Mouse (Mus musculus): ENCODE measurements around the gene Nr5a1. TPM values are rescaled to one million over a fixed set of nuclear protein-coding genes. Genes with fewer than 3 reads are reported as not detected.

Gene Nr5a1
- polyA plus RNA-seq, 1 experiment, result 15.1 TPM

- Histone ChIP-seq H3K27ac (ENCODE audit: insufficient read depth, low read length) (no peak overlapping the region), H3K4me1 (ENCODE audit: control insufficient read depth, insufficient read depth, insufficient read length) (no peaks in the 10 kb centered on the region), H3K4me3 (ENCODE audit: extremely low read depth, insufficient read depth, insufficient read length) (no peak overlapping the region), H3K27me3 (ENCODE audit: control insufficient read depth, insufficient read depth, low read length) (peaks cover 2% of the 10 kb centered on the region; the same call in 1 of the 2 replicates), H3K36me3 (ENCODE audit: control insufficient read depth, insufficient read depth, low read length) (no peaks in the 10 kb centered on the region)
- DNase-seq (ENCODE audit: low read depth in 1 of 2, low spot score in 2 of 2), result no peak
- 73% methylated on average over 10 of the region's 10 CpGs for WGBS
- TF ChIP-seq POLR2A (IDR thresholded peaks at IDR 0.05; ENCODE audit: low read depth, low read length) (no peak), CTCF (IDR thresholded peaks at IDR 0.05; ENCODE audit: extremely low read depth, insufficient read depth, insufficient read length, insufficient replicate concordance) (no peak)
Measured at GRCm38 (mm10) chr2:38652565-38653292, 61.6 kb downstream of the Nr5a1 start.

DNA sequence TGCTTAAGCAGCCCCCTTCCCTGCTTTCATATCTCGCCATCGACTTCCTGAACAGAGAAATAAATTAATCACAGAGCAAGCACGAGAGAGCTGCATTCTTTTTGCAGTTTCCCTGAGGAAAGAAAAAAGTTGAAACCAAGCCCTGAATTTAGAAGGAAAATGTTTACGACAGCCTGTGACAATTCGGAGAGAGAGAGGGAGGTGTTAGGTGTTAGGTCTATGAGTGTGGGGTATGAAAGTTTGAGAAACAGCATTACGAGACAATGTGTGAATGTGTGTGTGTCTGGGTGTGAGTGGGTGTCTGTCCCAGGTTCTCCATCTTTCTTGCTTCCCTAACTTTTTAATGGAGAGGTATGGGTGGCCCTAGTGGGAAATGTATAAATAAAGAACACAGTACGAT is 62.2 kb downstream of the Nr5a1 start:
- H3K4me1 ChIP-seq (ENCODE audit: control insufficient read depth, insufficient read depth, insufficient read length), result no peaks in the 10 kb centered on the region

GRCm38 (mm10) chr2:38650340-38650739 is 64.0 kb downstream of the Nr5a1 start:
- 84% methylated on average over 1 of the region's 1 CpGs for WGBS
- H3K4me1 ChIP-seq (ENCODE audit: control insufficient read depth, insufficient read depth, insufficient read length), result no peaks in the 10 kb centered on the region
- no peak for TF ChIP-seq POLR2A (IDR thresholded peaks at IDR 0.05; ENCODE audit: low read depth, low read length)
- TF ChIP-seq CTCF (IDR thresholded peaks at IDR 0.05; ENCODE audit: extremely low read depth, insufficient read depth, insufficient read length, insufficient replicate concordance), result no peak
- no peak for DNase-seq (ENCODE audit: low read depth in 1 of 2, low spot score in 2 of 2)
- H3K36me3 ChIP-seq (ENCODE audit: control insufficient read depth, insufficient read depth, low read length), result no peaks in the 10 kb centered on the region
- H3K27me3 ChIP-seq (ENCODE audit: control insufficient read depth, insufficient read depth, low read length), result no peaks in the 10 kb centered on the region
- H3K27ac ChIP-seq (ENCODE audit: insufficient read depth, low read length), result no peak overlapping the region
- no peak overlapping the region for H3K4me3 ChIP-seq (ENCODE audit: extremely low read depth, insufficient read depth, insufficient read length)

More for the DNA sequence above, 62.2 kb downstream of the Nr5a1 start:
- WGBS, result 76% methylated on average over 7 of the region's 7 CpGs
- Histone ChIP-seq H3K36me3 (ENCODE audit: control insufficient read depth, insufficient read depth, low read length) (no peaks in the 10 kb centered on the region), H3K27me3 (ENCODE audit: control insufficient read depth, insufficient read depth, low read length) (peaks cover 1% of the 10 kb centered on the region; the same call in 1 of the 2 replicates), H3K27ac (ENCODE audit: insufficient read depth, low read length) (no peak overlapping the region), H3K4me3 (ENCODE audit: extremely low read depth, insufficient read depth, insufficient read length) (no peak overlapping the region)
- no peak for DNase-seq (ENCODE audit: low read depth in 1 of 2, low spot score in 2 of 2)
- TF ChIP-seq POLR2A (IDR thresholded peaks at IDR 0.05; ENCODE audit: low read depth, low read length) (no peak), CTCF (IDR thresholded peaks at IDR 0.05; ENCODE audit: extremely low read depth, insufficient read depth, insufficient read length, insufficient replicate concordance) (no peak)

DNA sequence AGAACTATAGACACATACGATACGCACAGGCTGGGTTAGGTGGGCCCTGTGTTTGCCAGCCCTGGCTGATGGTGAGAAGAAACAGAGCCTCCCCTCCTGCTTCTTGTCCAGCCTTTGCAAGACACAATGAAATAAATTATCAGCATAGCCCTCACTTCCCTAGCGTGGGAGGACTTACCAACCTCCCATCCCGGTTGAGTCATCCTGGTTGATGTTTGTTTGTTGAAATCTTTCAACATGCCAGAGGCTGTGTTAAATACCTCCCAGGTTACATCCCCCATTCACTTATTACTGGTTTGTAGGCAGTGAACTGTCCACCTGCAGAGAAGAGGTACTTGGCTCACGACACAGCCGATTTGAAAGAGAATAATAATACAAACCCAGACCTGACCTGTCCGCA is 66.7 kb downstream of the Nr5a1 start:
- Histone ChIP-seq H3K4me3 (ENCODE audit: extremely low read depth, insufficient read depth, insufficient read length) (no peak overlapping the region), H3K27ac (ENCODE audit: insufficient read depth, low read length) (no peak overlapping the region), H3K4me1 (ENCODE audit: control insufficient read depth, insufficient read depth, insufficient read length) (peaks cover 3% of the 10 kb centered on the region; the same call in 1 of the 2 replicates), H3K27me3 (ENCODE audit: control insufficient read depth, insufficient read depth, low read length) (no peaks in the 10 kb centered on the region), H3K36me3 (ENCODE audit: control insufficient read depth, insufficient read depth, low read length) (no peaks in the 10 kb centered on the region)
- TF ChIP-seq POLR2A (IDR thresholded peaks at IDR 0.05; ENCODE audit: low read depth, low read length), result no peak
- no peak for TF ChIP-seq CTCF (IDR thresholded peaks at IDR 0.05; ENCODE audit: extremely low read depth, insufficient read depth, insufficient read length, insufficient replicate concordance)
- no peak for DNase-seq (ENCODE audit: low read depth in 1 of 2, low spot score in 2 of 2)
- WGBS, result 92% methylated on average over 7 of the region's 7 CpGs

GRCm38 (mm10) chr2:38647201-38647606 is 67.1 kb downstream of the Nr5a1 start:
- Histone ChIP-seq H3K36me3 (ENCODE audit: control insufficient read depth, insufficient read depth, low read length) (no peaks in the 10 kb centered on the region), H3K27me3 (ENCODE audit: control insufficient read depth, insufficient read depth, low read length) (no peaks in the 10 kb centered on the region), H3K27ac (ENCODE audit: insufficient read depth, low read length) (no peak overlapping the region), H3K4me3 (ENCODE audit: extremely low read depth, insufficient read depth, insufficient read length) (no peak overlapping the region), H3K4me1 (ENCODE audit: control insufficient read depth, insufficient read depth, insufficient read length) (peaks cover 3% of the 10 kb centered on the region; the same call in 1 of the 2 replicates)
- no peak for DNase-seq (ENCODE audit: low read depth in 1 of 2, low spot score in 2 of 2)
- WGBS, result 82% methylated on average over 8 of the region's 8 CpGs
- TF ChIP-seq POLR2A (IDR thresholded peaks at IDR 0.05; ENCODE audit: low read depth, low read length), result no peak
- TF ChIP-seq CTCF (IDR thresholded peaks at IDR 0.05; ENCODE audit: extremely low read depth, insufficient read depth, insufficient read length, insufficient replicate concordance), result no peak

- 1% methylated on average over 3 of the region's 3 CpGs for WGBS
- no peak for TF ChIP-seq POLR2A (IDR thresholded peaks at IDR 0.05; ENCODE audit: low read depth, low read length)
- TF ChIP-seq CTCF (IDR thresholded peaks at IDR 0.05; ENCODE audit: extremely low read depth, insufficient read depth, insufficient read length, insufficient replicate concordance), result peak; percentile 42; the same call in 1 of the 2 replicates
- DNase-seq (ENCODE audit: low read depth in 1 of 2, low spot score in 2 of 2), result peak in 1 of 2 experiments; percentile 48
- H3K4me3 ChIP-seq (ENCODE audit: extremely low read depth, insufficient read depth, insufficient read length), result no peak overlapping the region
- peaks cover 3% of the 10 kb centered on the region; the same call in 1 of the 2 replicates for H3K4me1 ChIP-seq (ENCODE audit: control insufficient read depth, insufficient read depth, insufficient read length)
- H3K36me3 ChIP-seq (ENCODE audit: control insufficient read depth, insufficient read depth, low read length), result peaks cover 5% of the 10 kb centered on the region
- no peak overlapping the region for H3K27ac ChIP-seq (ENCODE audit: insufficient read depth, low read length)
- H3K27me3 ChIP-seq (ENCODE audit: control insufficient read depth, insufficient read depth, low read length), result no peaks in the 10 kb centered on the region
Measured at GRCm38 (mm10) chr2:38645936-38646335, 68.4 kb downstream of the Nr5a1 start.
